7 mouse cellular contexts compared by ENCODE assay signal in the genomic region with DNA sequence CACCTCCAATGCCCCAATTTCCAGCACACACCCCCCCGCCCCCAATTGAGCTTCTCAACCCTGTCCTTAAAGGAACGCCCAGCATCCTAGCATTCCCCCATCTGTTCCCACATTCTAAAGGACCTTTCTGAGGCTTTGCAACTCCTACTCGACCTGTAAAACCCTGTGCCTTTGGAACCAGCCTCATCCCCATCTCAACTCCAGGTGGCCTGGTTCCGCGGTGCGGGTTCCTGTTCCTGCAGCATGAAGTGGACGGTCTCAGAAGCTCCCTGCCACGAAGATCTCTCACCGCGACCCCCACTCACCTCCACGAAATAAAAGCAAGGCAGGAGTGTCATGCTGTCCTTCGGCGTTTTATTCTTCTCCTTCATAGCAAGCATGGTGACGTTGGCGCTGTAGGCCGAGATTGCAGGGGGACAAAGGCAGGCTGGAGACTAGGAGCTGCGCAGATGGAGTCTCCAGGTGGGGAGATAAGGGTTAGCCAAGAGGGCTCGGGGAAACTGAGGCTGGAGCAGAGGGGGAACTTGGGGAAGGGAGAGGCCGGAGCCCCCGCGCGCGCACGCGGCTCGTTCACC. TPM values are rescaled to one million over a fixed set of nuclear protein-coding genes. Genes with fewer than 3 reads are reported as not detected.
DNase-seq lines count a peak whose midpoint lies in the region; ATAC-seq lines count a peak whose summit lies in the region.

No protein-coding gene starts in this region.

- no peaks in the 10 kb centered on the region for H3K27me3 ChIP-seq in lung, embryonic 16.5 days (ENCODE audit: control insufficient read depth, insufficient read depth, low read depth, low read length)
- no peaks in the 10 kb centered on the region for H3K27me3 ChIP-seq in embryonic facial prominence, embryonic 14.5 days (replicated peaks; ENCODE audit: control insufficient read depth, insufficient read depth, low read length)
- H3K27me3 ChIP-seq in intestine, embryonic 15.5 days (replicated peaks) = no peaks in the 10 kb centered on the region
- no peaks in the 10 kb centered on the region for H3K27me3 ChIP-seq in neural tube, embryonic 15.5 days (replicated peaks)

- no peak for ATAC-seq in lung, embryonic 16.5 days (ENCODE audit: low read depth)
- peak; percentile 20 for ATAC-seq in embryonic facial prominence, embryonic 14.5 days (ENCODE audit: low read depth)
- no peak; the same call in none of the 2 replicates for ATAC-seq in intestine, embryonic 15.5 days
- peak; percentile 8 for ATAC-seq in neural tube, embryonic 15.5 days (ENCODE audit: low FRiP score)
- ATAC-seq in granulocyte monocyte progenitor cell, adult 5-6 weeks (replicated peaks; ENCODE audit: poor library complexity, severe bottlenecking) = no peak

- H3K27ac ChIP-seq in lung, embryonic 16.5 days (ENCODE audit: low read length) = no peak overlapping the region
- H3K27ac ChIP-seq in embryonic facial prominence, embryonic 14.5 days (replicated peaks; ENCODE audit: low read depth, low read length) = peak overlapping the region; percentile 85
- peak overlapping the region; percentile 71; the same call in 1 of the 2 replicates for H3K27ac ChIP-seq in intestine, embryonic 15.5 days
- peak overlapping the region; percentile 91 for H3K27ac ChIP-seq in neural tube, embryonic 15.5 days (replicated peaks)

- peak overlapping the region; percentile 83 for H3K9ac ChIP-seq in lung, embryonic 16.5 days (ENCODE audit: low read length)
- peak overlapping the region; percentile 82 for H3K9ac ChIP-seq in embryonic facial prominence, embryonic 14.5 days (ENCODE audit: low read depth, low read length)
- H3K9ac ChIP-seq in intestine, embryonic 15.5 days = peak overlapping the region; percentile 77
- H3K9ac ChIP-seq in neural tube, embryonic 15.5 days (replicated peaks) = peak overlapping the region; percentile 95

- H3K4me2 ChIP-seq in lung, embryonic 16.5 days (ENCODE audit: low read depth, low read length) = peak overlapping the region; percentile 94
- peak overlapping the region; percentile 81 for H3K4me2 ChIP-seq in embryonic facial prominence, embryonic 14.5 days (ENCODE audit: low read depth, low read length)
- H3K4me2 ChIP-seq in intestine, embryonic 15.5 days (replicated peaks) = peak overlapping the region; percentile 98
- H3K4me2 ChIP-seq in neural tube, embryonic 15.5 days = peak overlapping the region; percentile 89

- no peaks in the 10 kb centered on the region for H3K36me3 ChIP-seq in lung, embryonic 16.5 days (ENCODE audit: control insufficient read depth, insufficient read depth, low read length)
- H3K36me3 ChIP-seq in embryonic facial prominence, embryonic 14.5 days (ENCODE audit: control insufficient read depth, insufficient read depth, low read length) = peaks cover 21% of the 10 kb centered on the region; the same call in 1 of the 2 replicates
- H3K36me3 ChIP-seq in intestine, embryonic 15.5 days = no peaks in the 10 kb centered on the region
- H3K36me3 ChIP-seq in neural tube, embryonic 15.5 days = peaks cover 13% of the 10 kb centered on the region

- DNase-seq in lung, postnatal 4 days = no peak
- no peak for DNase-seq in embryonic facial prominence, embryonic 14.5 days (ENCODE audit: low spot score)
- DNase-seq in urinary bladder, adult 18-20 months (ENCODE audit: low spot score in 2 of 2) = no peak

- 1% methylated on average over 26 of the region's 26 CpGs for WGBS in lung, embryonic 16.5 days
- WGBS in embryonic facial prominence, embryonic 14.5 days = under 1% methylated on average over 26 of the region's 26 CpGs
- WGBS in intestine, embryonic 15.5 days = 1% methylated on average over 26 of the region's 26 CpGs
- 1% methylated on average over 26 of the region's 26 CpGs for WGBS in neural tube, embryonic 15.5 days

- H3K9me3 ChIP-seq in lung, embryonic 16.5 days (ENCODE audit: control insufficient read depth, low read length) = no peaks in the 10 kb centered on the region
- H3K9me3 ChIP-seq in embryonic facial prominence, embryonic 14.5 days (ENCODE audit: control insufficient read depth, low read length) = no peaks in the 10 kb centered on the region
- H3K9me3 ChIP-seq in intestine, embryonic 15.5 days = no peaks in the 10 kb centered on the region
- H3K9me3 ChIP-seq in neural tube, embryonic 15.5 days (replicated peaks) = no peaks in the 10 kb centered on the region

- H3K4me1 ChIP-seq in lung, embryonic 16.5 days (replicated peaks; ENCODE audit: control insufficient read depth, insufficient read depth, low read length) = peaks cover 21% of the 10 kb centered on the region
- peaks cover 14% of the 10 kb centered on the region; the same call in 1 of the 2 replicates for H3K4me1 ChIP-seq in embryonic facial prominence, embryonic 14.5 days (ENCODE audit: control insufficient read depth, insufficient read depth, low read length)
- H3K4me1 ChIP-seq in intestine, embryonic 15.5 days (replicated peaks) = peaks cover 27% of the 10 kb centered on the region
- peaks cover 50% of the 10 kb centered on the region for H3K4me1 ChIP-seq in neural tube, embryonic 15.5 days

- H3K4me3 ChIP-seq in lung, embryonic 16.5 days (ENCODE audit: low read length) = peak overlapping the region; percentile 74
- H3K4me3 ChIP-seq in embryonic facial prominence, embryonic 14.5 days (ENCODE audit: low read depth, low read length) = peak overlapping the region; percentile 68
- peak overlapping the region; percentile 66 for H3K4me3 ChIP-seq in intestine, embryonic 15.5 days (replicated peaks)
- peak overlapping the region; percentile 70 for H3K4me3 ChIP-seq in neural tube, embryonic 15.5 days (replicated peaks)

RNA-seq across cellular contexts. Expression of a gene that starts 0.5 kb away (rescaled TPM):
- polyA plus RNA-seq in lung, embryonic 16.5 days (2015; fragmentation: Nextera tagmentation; extraction: Ambion mirVana) = 3.0 and 4.0 TPM in 2 replicates
- polyA plus RNA-seq in embryonic facial prominence, embryonic 14.5 days (2014; fragmentation: Nextera tagmentation; extraction: Ambion mirVana) = 4.1 and 6.7 TPM in 2 replicates
- 3.7 and 3.9 TPM in 2 replicates for polyA plus RNA-seq in intestine, embryonic 15.5 days (2015; fragmentation: Nextera tagmentation; extraction: Ambion mirVana)
- polyA plus RNA-seq in neural tube, embryonic 15.5 days (2015; fragmentation: Nextera tagmentation; extraction: Ambion mirVana) = 9.0 and 9.5 TPM in 2 replicates
- total RNA-seq in granulocyte monocyte progenitor cell, adult 5-6 weeks (2014; fragmentation: Nextera tagmentation) = 2,258 and 3,780 TPM in 2 replicates
- total RNA-seq in granulocyte monocyte progenitor cell, adult 5-6 weeks (2017) = 1,097 and 1,536 TPM in 2 replicates

RNA-seq across cellular contexts. Expression of a gene that starts 0.6 kb away (rescaled TPM):
- polyA plus RNA-seq in lung, embryonic 16.5 days (2015; fragmentation: Nextera tagmentation; extraction: Ambion mirVana) = 22.6 and 26.4 TPM in 2 replicates
- 32.4 and 50.2 TPM in 2 replicates for polyA plus RNA-seq in embryonic facial prominence, embryonic 14.5 days (2014; fragmentation: Nextera tagmentation; extraction: Ambion mirVana)
- polyA plus RNA-seq in intestine, embryonic 15.5 days (2015; fragmentation: Nextera tagmentation; extraction: Ambion mirVana) = 31.3 and 32.7 TPM in 2 replicates
- 316 and 385 TPM in 2 replicates for polyA plus RNA-seq in neural tube, embryonic 15.5 days (2015; fragmentation: Nextera tagmentation; extraction: Ambion mirVana)
- 72.1 and 111 TPM in 2 replicates for total RNA-seq in granulocyte monocyte progenitor cell, adult 5-6 weeks (2014; fragmentation: Nextera tagmentation)
- 91.6 and 112 TPM in 2 replicates for total RNA-seq in granulocyte monocyte progenitor cell, adult 5-6 weeks (2017)

RNA-seq across cellular contexts. Expression of a gene that starts 12.2 kb away (rescaled TPM):
- 0.26 and 1.2 TPM in 2 replicates for polyA plus RNA-seq in lung, embryonic 16.5 days (2015; fragmentation: Nextera tagmentation; extraction: Ambion mirVana)
- 0.64 and 2.0 TPM in 2 replicates for polyA plus RNA-seq in embryonic facial prominence, embryonic 14.5 days (2014; fragmentation: Nextera tagmentation; extraction: Ambion mirVana)
- polyA plus RNA-seq in intestine, embryonic 15.5 days (2015; fragmentation: Nextera tagmentation; extraction: Ambion mirVana) = 1.1 and 2.6 TPM in 2 replicates
- 0.31 and 0.50 TPM in 2 replicates for polyA plus RNA-seq in neural tube, embryonic 15.5 days (2015; fragmentation: Nextera tagmentation; extraction: Ambion mirVana)
- total RNA-seq in granulocyte monocyte progenitor cell, adult 5-6 weeks (2014; fragmentation: Nextera tagmentation) = 5,751 and 6,009 TPM in 2 replicates
- 2,814 and 3,772 TPM in 2 replicates for total RNA-seq in granulocyte monocyte progenitor cell, adult 5-6 weeks (2017)

RNA-seq across cellular contexts. Expression of a gene that starts 16.9 kb away (rescaled TPM):
- not detected in 2 replicates for polyA plus RNA-seq in lung, embryonic 16.5 days (2015; fragmentation: Nextera tagmentation; extraction: Ambion mirVana)
- polyA plus RNA-seq in embryonic facial prominence, embryonic 14.5 days (2014; fragmentation: Nextera tagmentation; extraction: Ambion mirVana) = 0.22 TPM in 1 of 2 replicates, not detected in the other
- polyA plus RNA-seq in intestine, embryonic 15.5 days (2015; fragmentation: Nextera tagmentation; extraction: Ambion mirVana) = not detected in 2 replicates
- not detected in 2 replicates for polyA plus RNA-seq in neural tube, embryonic 15.5 days (2015; fragmentation: Nextera tagmentation; extraction: Ambion mirVana)
- total RNA-seq in granulocyte monocyte progenitor cell, adult 5-6 weeks (2014; fragmentation: Nextera tagmentation) = 1.6 and 4.5 TPM in 2 replicates
- total RNA-seq in granulocyte monocyte progenitor cell, adult 5-6 weeks (2017) = not detected in 2 replicates

RNA-seq across cellular contexts. Expression of a gene that starts 19.6 kb away (rescaled TPM):
- polyA plus RNA-seq in lung, embryonic 16.5 days (2015; fragmentation: Nextera tagmentation; extraction: Ambion mirVana) = 344 and 371 TPM in 2 replicates
- 198 and 254 TPM in 2 replicates for polyA plus RNA-seq in embryonic facial prominence, embryonic 14.5 days (2014; fragmentation: Nextera tagmentation; extraction: Ambion mirVana)
- polyA plus RNA-seq in intestine, embryonic 15.5 days (2015; fragmentation: Nextera tagmentation; extraction: Ambion mirVana) = 307 and 314 TPM in 2 replicates
- 55.8 and 121 TPM in 2 replicates for polyA plus RNA-seq in neural tube, embryonic 15.5 days (2015; fragmentation: Nextera tagmentation; extraction: Ambion mirVana)
- 497 and 526 TPM in 2 replicates for total RNA-seq in granulocyte monocyte progenitor cell, adult 5-6 weeks (2014; fragmentation: Nextera tagmentation)
- total RNA-seq in granulocyte monocyte progenitor cell, adult 5-6 weeks (2017) = 211 and 216 TPM in 2 replicates

Comparison
In these comparisons a context has a peak if more than half of its experiments do, and no peak if none do; other contexts are left out.
1. ATAC-seq: peak in embryonic facial prominence, embryonic 14.5 days (single experiment) and neural tube, embryonic 15.5 days (single experiment); none in lung, embryonic 16.5 days (single experiment), intestine, embryonic 15.5 days (single experiment) and granulocyte monocyte progenitor cell, adult 5-6 weeks (single experiment).
2. Peak in every context shown above with its lines, with median percentiles within 50 percentile points of each other: H3K4me2 ChIP-seq, H3K4me3 ChIP-seq and H3K9ac ChIP-seq.